Mouse (Mus musculus): ENCODE measurements at regions not wholly inside any gene's neighbourhood (a gene's known extent, or its start where the extent isn't known, plus 50 kb on each side); places are given as distances from the start of the nearest gene placed in this dataset.

DNA sequence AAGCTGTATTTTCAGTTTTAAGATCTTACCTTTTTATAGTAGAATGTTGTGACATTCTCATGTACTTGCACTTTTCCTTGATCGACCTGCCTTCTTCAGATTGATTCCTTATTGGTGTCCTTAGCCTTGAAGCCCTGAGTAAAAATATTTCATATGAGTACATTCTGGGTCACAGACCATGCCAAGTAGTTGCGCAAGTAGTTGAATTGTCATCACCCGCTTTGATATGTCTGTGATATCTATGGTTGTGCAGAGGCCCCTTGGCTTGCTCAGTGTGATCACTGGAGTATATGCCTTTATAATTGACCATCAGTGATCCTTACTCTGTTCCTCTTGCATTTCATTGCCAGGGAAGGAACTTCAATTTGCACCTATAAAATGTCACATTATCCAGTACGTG lies 131.1 kb upstream of the Reg3g start:
- DNase-seq (ENCODE audit: extremely low read depth, low read depth, low spot score) = no peak
- H3K9ac ChIP-seq (ENCODE audit: low read depth, low read length) = no peak overlapping the region
- 80% methylated on average over 4 of the region's 4 CpGs for WGBS

DNA sequence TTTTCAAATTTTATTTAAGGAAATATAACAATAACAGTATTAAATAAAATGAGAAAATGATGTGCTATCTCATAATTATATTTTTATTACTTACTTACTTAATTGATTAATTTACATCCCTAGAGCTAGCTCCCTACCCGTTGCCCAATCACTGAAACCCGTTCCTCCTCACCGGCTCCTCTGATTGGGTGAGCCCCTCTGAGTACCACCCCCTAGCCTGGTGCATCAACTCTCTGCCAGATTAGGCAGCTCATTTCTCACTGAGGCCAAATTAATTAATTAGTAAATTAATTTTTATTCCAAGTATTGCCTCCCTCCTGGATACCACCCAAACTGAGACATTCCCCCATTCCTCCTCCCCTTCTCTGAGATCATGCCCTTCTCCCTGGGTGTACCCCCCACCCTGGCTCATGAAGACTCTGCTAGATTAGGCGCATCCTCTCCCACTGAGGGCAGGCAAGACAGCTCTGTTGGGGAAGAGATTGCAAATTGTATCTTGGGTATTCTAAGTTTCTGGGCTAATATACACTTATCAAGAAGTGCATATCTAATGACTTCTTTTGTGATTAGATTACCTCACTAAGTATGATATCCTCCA lies 101.4 kb upstream of the Reg3g start:
- TF ChIP-seq POLR2A (IDR thresholded peaks at IDR 0.05; ENCODE audit: extremely low read depth, insufficient read depth, low read length) = no peak
- TF ChIP-seq CTCF (IDR thresholded peaks at IDR 0.05; ENCODE audit: low read depth, low read length) = no peak
- WGBS = 86% methylated on average over 4 of the region's 4 CpGs
- no peak overlapping the region for H3K9ac ChIP-seq (ENCODE audit: low read depth, low read length)

More for the DNA sequence above, 131.1 kb upstream of the Reg3g start:
- Histone ChIP-seq H3K27ac (replicated peaks; ENCODE audit: insufficient read depth, low read depth, low read length) (no peak overlapping the region), H3K79me2 (ENCODE audit: control insufficient read depth, insufficient read depth, low read length) (no peaks in the 10 kb centered on the region), H3K27me3 (ENCODE audit: control insufficient read depth, insufficient read depth, low read length) (no peaks in the 10 kb centered on the region), H3K4me3 (ENCODE audit: insufficient read depth, low read depth, low read length) (no peak overlapping the region), H3K4me1 (ENCODE audit: control insufficient read depth, insufficient read depth, low read length) (no peaks in the 10 kb centered on the region), H3K36me3 (ENCODE audit: control insufficient read depth, insufficient read depth, low read length) (no peaks in the 10 kb centered on the region)
- no peak for TF ChIP-seq POLR2A (IDR thresholded peaks at IDR 0.05; ENCODE audit: extremely low read depth, insufficient read depth, low read length)

DNA sequence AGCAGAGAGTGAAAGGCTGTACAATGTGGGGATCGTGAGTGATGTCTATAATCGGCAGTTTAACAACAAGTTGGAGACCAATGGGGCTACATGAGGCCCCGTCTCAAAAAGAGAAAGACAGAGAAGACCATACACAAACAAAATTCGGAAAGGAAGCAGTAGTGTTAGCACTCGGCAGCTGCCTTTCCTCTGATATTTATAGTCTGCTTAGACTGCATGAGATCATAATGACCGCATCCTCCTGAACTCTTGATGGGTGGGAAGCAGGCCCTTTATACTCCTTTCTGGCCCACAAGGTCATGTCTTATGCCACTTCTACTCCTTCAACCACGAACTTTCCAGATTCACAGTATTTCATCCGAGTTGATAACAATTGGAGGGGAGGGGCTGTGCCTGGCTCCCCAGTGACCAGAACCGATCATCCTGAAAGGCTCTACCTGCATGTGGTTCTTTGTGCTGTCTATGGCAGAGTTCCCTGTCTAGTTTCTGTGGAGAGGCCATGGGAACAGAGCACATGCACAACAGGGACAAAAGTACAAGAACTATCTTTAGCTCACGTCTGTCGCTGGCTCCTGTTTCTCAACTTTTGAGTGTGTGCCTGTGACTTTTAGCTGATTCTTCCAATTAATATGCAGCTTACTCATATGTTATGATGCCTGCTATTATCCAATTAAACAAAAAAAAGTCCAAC lies 84.5 kb upstream of the Reg3g start:
- H3K4me1 ChIP-seq (ENCODE audit: control insufficient read depth, insufficient read depth, low read length) = no peaks in the 10 kb centered on the region
- WGBS = 67% methylated on average over 11 of the region's 11 CpGs

More for the DNA sequence above, 101.4 kb upstream of the Reg3g start:
- Histone ChIP-seq H3K27ac (replicated peaks; ENCODE audit: insufficient read depth, low read depth, low read length) (no peak overlapping the region), H3K4me3 (ENCODE audit: insufficient read depth, low read depth, low read length) (no peak overlapping the region), H3K4me1 (ENCODE audit: control insufficient read depth, insufficient read depth, low read length) (no peaks in the 10 kb centered on the region), H3K79me2 (ENCODE audit: control insufficient read depth, insufficient read depth, low read length) (no peaks in the 10 kb centered on the region), H3K36me3 (ENCODE audit: control insufficient read depth, insufficient read depth, low read length) (no peaks in the 10 kb centered on the region), H3K27me3 (ENCODE audit: control insufficient read depth, insufficient read depth, low read length) (no peaks in the 10 kb centered on the region)
- DNase-seq (ENCODE audit: extremely low read depth, low read depth, low spot score) = no peak

DNA sequence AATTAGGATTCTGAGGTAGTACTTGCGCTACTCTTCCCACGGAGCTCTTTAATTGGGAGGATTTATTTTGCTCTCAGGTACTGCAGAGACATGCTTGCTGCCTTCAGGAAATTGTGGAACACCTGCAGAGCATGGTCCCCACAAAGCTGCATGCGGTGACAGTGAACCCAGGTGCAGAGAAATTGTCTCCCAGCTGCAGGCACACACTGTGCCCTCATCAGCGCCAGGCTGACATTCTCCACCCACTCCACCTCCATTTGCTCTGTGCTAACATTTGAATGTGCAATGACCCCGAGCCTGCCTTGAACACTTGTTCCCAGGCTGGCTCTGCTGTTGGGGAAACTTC lies 83.7 kb upstream of the Reg3g start:
- H3K9ac ChIP-seq (ENCODE audit: low read depth, low read length) = no peak overlapping the region
- 45% methylated on average over 5 of the region's 5 CpGs for WGBS

More for the DNA sequence above, 84.5 kb upstream of the Reg3g start:
- H3K79me2 ChIP-seq (ENCODE audit: control insufficient read depth, insufficient read depth, low read length) = no peaks in the 10 kb centered on the region
- no peak overlapping the region for H3K4me3 ChIP-seq (ENCODE audit: insufficient read depth, low read depth, low read length)
- no peak for DNase-seq (ENCODE audit: extremely low read depth, low read depth, low spot score)
- TF ChIP-seq POLR2A (IDR thresholded peaks at IDR 0.05; ENCODE audit: extremely low read depth, insufficient read depth, low read length) = no peak
- no peak for TF ChIP-seq CTCF (IDR thresholded peaks at IDR 0.05; ENCODE audit: low read depth, low read length)
- no peak overlapping the region for H3K27ac ChIP-seq (replicated peaks; ENCODE audit: insufficient read depth, low read depth, low read length)
- H3K36me3 ChIP-seq (ENCODE audit: control insufficient read depth, insufficient read depth, low read length) = no peaks in the 10 kb centered on the region
- H3K27me3 ChIP-seq (ENCODE audit: control insufficient read depth, insufficient read depth, low read length) = no peaks in the 10 kb centered on the region
- no peak overlapping the region for H3K9ac ChIP-seq (ENCODE audit: low read depth, low read length)

DNA sequence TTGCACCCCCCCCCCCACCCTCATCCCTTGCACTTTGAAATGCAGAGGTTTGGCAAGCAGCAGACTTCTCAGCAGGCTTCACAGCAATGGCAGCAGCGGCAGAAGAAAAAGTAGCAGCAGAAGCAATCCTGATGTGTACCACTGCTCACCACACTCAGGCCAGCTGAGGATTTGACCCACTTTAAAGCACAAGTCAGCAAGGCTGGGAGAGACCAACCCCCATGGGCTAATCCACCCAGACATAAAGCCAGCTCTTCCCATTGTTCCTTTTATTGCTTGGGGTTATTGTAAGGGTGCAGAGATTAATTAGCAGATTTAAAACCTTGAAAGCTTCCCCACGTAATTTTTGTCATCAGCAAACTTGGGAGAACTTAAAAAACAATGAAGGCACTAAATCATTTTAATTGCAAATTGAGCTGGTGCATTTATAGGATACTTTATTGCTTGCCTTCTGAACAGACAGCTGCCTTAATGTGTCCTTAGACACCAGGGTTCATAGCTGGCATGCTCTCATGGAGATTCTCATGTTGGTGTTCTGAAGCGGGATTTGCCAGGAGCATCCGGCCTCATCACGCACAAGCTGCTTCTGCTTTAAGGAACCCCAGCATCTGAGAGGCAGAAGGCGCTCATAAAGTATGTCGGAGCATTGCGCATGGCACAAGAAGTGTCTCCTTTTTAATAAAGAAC lies 83.1 kb upstream of the Reg3g start:
- no peak overlapping the region for H3K9ac ChIP-seq (ENCODE audit: low read depth, low read length)
- H3K27me3 ChIP-seq (ENCODE audit: control insufficient read depth, insufficient read depth, low read length) = no peaks in the 10 kb centered on the region
- H3K27ac ChIP-seq (replicated peaks; ENCODE audit: insufficient read depth, low read depth, low read length) = no peak overlapping the region
- 62% methylated on average over 8 of the region's 8 CpGs for WGBS
- H3K79me2 ChIP-seq (ENCODE audit: control insufficient read depth, insufficient read depth, low read length) = no peaks in the 10 kb centered on the region
- H3K4me3 ChIP-seq (ENCODE audit: insufficient read depth, low read depth, low read length) = no peak overlapping the region
- DNase-seq (ENCODE audit: extremely low read depth, low read depth, low spot score) = no peak
- H3K36me3 ChIP-seq (ENCODE audit: control insufficient read depth, insufficient read depth, low read length) = no peaks in the 10 kb centered on the region
- H3K4me1 ChIP-seq (ENCODE audit: control insufficient read depth, insufficient read depth, low read length) = no peaks in the 10 kb centered on the region
- TF ChIP-seq POLR2A (IDR thresholded peaks at IDR 0.05; ENCODE audit: extremely low read depth, insufficient read depth, low read length) = no peak
- TF ChIP-seq CTCF (IDR thresholded peaks at IDR 0.05; ENCODE audit: low read depth, low read length) = no peak

More for the DNA sequence above, 83.7 kb upstream of the Reg3g start:
- Histone ChIP-seq H3K4me3 (ENCODE audit: insufficient read depth, low read depth, low read length) (no peak overlapping the region), H3K27ac (replicated peaks; ENCODE audit: insufficient read depth, low read depth, low read length) (no peak overlapping the region), H3K36me3 (ENCODE audit: control insufficient read depth, insufficient read depth, low read length) (no peaks in the 10 kb centered on the region), H3K4me1 (ENCODE audit: control insufficient read depth, insufficient read depth, low read length) (no peaks in the 10 kb centered on the region), H3K27me3 (ENCODE audit: control insufficient read depth, insufficient read depth, low read length) (no peaks in the 10 kb centered on the region), H3K79me2 (ENCODE audit: control insufficient read depth, insufficient read depth, low read length) (no peaks in the 10 kb centered on the region)
- DNase-seq (ENCODE audit: extremely low read depth, low read depth, low spot score) = no peak
- TF ChIP-seq POLR2A (IDR thresholded peaks at IDR 0.05; ENCODE audit: extremely low read depth, insufficient read depth, low read length) (no peak), CTCF (IDR thresholded peaks at IDR 0.05; ENCODE audit: low read depth, low read length) (no peak)

DNA sequence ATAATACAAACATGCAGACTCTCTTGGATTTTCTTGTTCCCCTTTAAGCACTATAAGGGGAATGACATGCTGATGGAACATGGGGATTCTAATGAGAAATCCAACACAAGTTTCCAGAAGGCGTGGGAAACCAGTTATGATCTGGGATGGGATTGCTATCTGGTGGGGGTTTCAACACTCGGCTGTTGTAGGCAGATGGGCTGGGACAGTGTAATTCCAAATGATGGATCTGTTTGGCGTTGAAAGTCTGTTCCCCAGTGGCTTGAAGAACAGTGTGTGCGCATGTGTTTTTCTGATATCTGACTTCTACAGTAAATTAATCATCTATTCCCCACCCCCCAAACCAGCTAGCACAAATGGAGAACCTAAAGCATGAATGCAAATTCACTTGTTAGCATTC lies 79.8 kb upstream of the Reg3g start:
- WGBS = 70% methylated on average over 4 of the region's 4 CpGs

More for the DNA sequence above, 79.8 kb upstream of the Reg3g start:
- H3K79me2 ChIP-seq (ENCODE audit: control insufficient read depth, insufficient read depth, low read length) = no peaks in the 10 kb centered on the region
- TF ChIP-seq POLR2A (IDR thresholded peaks at IDR 0.05; ENCODE audit: extremely low read depth, insufficient read depth, low read length) = no peak
- no peak for TF ChIP-seq CTCF (IDR thresholded peaks at IDR 0.05; ENCODE audit: low read depth, low read length)
- no peaks in the 10 kb centered on the region for H3K4me1 ChIP-seq (ENCODE audit: control insufficient read depth, insufficient read depth, low read length)
- H3K4me3 ChIP-seq (ENCODE audit: insufficient read depth, low read depth, low read length) = no peak overlapping the region
- no peak overlapping the region for H3K27ac ChIP-seq (replicated peaks; ENCODE audit: insufficient read depth, low read depth, low read length)
- no peaks in the 10 kb centered on the region for H3K27me3 ChIP-seq (ENCODE audit: control insufficient read depth, insufficient read depth, low read length)
- DNase-seq (ENCODE audit: extremely low read depth, low read depth, low spot score) = no peak
- H3K36me3 ChIP-seq (ENCODE audit: control insufficient read depth, insufficient read depth, low read length) = no peaks in the 10 kb centered on the region
- no peak overlapping the region for H3K9ac ChIP-seq (ENCODE audit: low read depth, low read length)
